8 mouse cellular contexts compared by ENCODE assay signal in the genomic region with DNA sequence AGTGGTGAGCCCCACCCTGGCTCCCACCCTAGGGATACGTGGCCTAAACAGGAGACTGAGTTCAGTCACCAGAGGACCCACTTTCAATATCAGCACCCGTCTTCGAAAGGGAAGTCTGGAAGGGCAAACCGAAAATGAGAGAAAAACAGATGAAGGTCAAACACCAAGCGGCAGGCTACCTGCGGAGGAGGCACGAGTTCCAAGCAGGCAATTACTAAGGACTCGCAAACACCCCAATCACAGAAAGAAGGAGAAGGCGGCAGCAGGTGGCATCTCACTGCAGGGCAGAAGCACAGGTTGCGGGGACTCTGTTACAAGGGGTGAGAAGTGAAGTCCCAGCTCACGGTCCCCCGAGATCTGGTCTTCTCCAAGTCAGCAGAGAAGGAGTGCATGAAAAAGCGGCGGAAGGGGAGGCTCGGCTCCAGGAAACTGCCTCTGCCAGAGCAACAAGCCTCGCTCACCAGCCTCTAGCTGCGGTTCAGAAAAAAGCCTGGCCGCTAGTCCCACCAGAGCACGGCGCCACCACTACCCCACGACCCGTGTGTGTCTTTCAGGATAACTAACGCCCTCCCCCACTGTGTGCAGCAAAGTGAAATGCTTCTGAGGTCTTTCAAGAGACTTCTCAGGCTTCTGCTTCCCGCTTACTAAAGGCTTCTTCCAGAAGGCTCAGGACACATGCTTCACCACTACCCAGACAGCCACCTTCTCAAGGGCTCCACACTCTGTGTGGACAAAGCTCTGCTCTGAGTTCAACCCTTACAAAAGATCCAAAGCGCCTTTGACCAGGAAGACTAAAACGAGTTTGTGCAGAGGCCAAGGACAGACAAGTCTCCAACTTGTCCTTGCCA. TPM values are rescaled to one million over a fixed set of nuclear protein-coding genes. Genes with fewer than 3 reads are reported as not detected.
DNase-seq lines count a peak whose midpoint lies in the region; ATAC-seq and TF ChIP-seq lines count a peak whose summit lies in the region.

No protein-coding gene starts in this region.

- TF ChIP-seq POLR2A in heart, adult 2 months (IDR thresholded peaks at IDR 0.05; ENCODE audit: insufficient read depth, low read depth, low read length): no peak
- no peak for TF ChIP-seq POLR2A in limb, embryonic 14.5 days (IDR thresholded peaks at IDR 0.05; ENCODE audit: borderline replicate concordance, extremely low read depth, insufficient read depth, insufficient read length)

- no peaks in the 10 kb centered on the region for H3K9me3 ChIP-seq in heart, embryonic 13.5 days
- H3K9me3 ChIP-seq in limb, embryonic 14.5 days (ENCODE audit: control insufficient read depth, low read length): no peaks in the 10 kb centered on the region
- H3K9me3 ChIP-seq in neural tube, embryonic 11.5 days (ENCODE audit: control insufficient read depth, low read length): no peaks in the 10 kb centered on the region

- H3K9ac ChIP-seq in heart, adult 2 months (ENCODE audit: low read depth, low read length): no peak overlapping the region
- peak overlapping the region; percentile 76 for H3K9ac ChIP-seq in heart, embryonic 13.5 days
- peak overlapping the region; percentile 58 for H3K9ac ChIP-seq in limb, embryonic 14.5 days (ENCODE audit: low read depth, low read length, severe bottlenecking)
- H3K9ac ChIP-seq in neural tube, embryonic 11.5 days (ENCODE audit: low read length): peak overlapping the region; percentile 35; the same call in 1 of the 2 replicates

- ATAC-seq in heart, embryonic 13.5 days (ENCODE audit: extremely low read depth, insufficient number of reproducible peaks, low FRiP score, low TSS enrichment): no peak
- ATAC-seq in limb, embryonic 14.5 days (ENCODE audit: low FRiP score, low read depth): no peak
- no peak; the same call in 1 of the 2 replicates for ATAC-seq in neural tube, embryonic 11.5 days (ENCODE audit: insufficient read depth, low FRiP score, low TSS enrichment)

- peak overlapping the region; percentile 95 for H3K4me2 ChIP-seq in heart, embryonic 13.5 days
- peak overlapping the region; percentile 93 for H3K4me2 ChIP-seq in limb, embryonic 14.5 days (replicated peaks; ENCODE audit: low read depth, low read length, severe bottlenecking)
- H3K4me2 ChIP-seq in neural tube, embryonic 11.5 days (ENCODE audit: low read depth): peak overlapping the region; percentile 73

- H3K27ac ChIP-seq in heart, adult 2 months: no peak overlapping the region
- no peak overlapping the region for H3K27ac ChIP-seq in heart, embryonic 13.5 days (replicated peaks)
- no peak overlapping the region for H3K27ac ChIP-seq in limb, embryonic 14.5 days (replicated peaks; ENCODE audit: low read depth, low read length)
- no peak overlapping the region for H3K27ac ChIP-seq in neural tube, embryonic 11.5 days (ENCODE audit: low read depth, low read length)

- no peak for TF ChIP-seq EP300 in heart, adult 2 months (IDR thresholded peaks at IDR 0.05; ENCODE audit: insufficient read depth, low read depth, low read length)

- peak overlapping the region; percentile 47 for H3K4me3 ChIP-seq in heart, adult 2 months
- H3K4me3 ChIP-seq in heart, embryonic 13.5 days: peak overlapping the region; percentile 60
- peak overlapping the region; percentile 48 for H3K4me3 ChIP-seq in limb, embryonic 14.5 days (replicated peaks; ENCODE audit: low read length)
- H3K4me3 ChIP-seq in neural tube, embryonic 11.5 days (ENCODE audit: low read depth, low read length): peak overlapping the region; percentile 43

- WGBS in heart, adult 2 months: 14% methylated on average over 26 of the region's 26 CpGs
- WGBS in heart, embryonic 13.5 days: 9% methylated on average over 26 of the region's 26 CpGs
- WGBS in limb, embryonic 14.5 days: 8% methylated on average over 24 of the region's 26 CpGs
- 8% methylated on average over 26 of the region's 26 CpGs for WGBS in neural tube, embryonic 11.5 days

- peaks cover 8% of the 10 kb centered on the region for H3K27me3 ChIP-seq in heart, adult 2 months (ENCODE audit: control insufficient read depth, insufficient read depth, low read length)
- peaks cover 90% of the 10 kb centered on the region for H3K27me3 ChIP-seq in heart, embryonic 13.5 days (replicated peaks)
- H3K27me3 ChIP-seq in limb, embryonic 14.5 days (ENCODE audit: control insufficient read depth, insufficient read depth, low read length): peaks cover 46% of the 10 kb centered on the region
- H3K27me3 ChIP-seq in neural tube, embryonic 11.5 days (ENCODE audit: control insufficient read depth, insufficient read depth, low read length): peaks cover 33% of the 10 kb centered on the region

- TF ChIP-seq CTCF in heart, adult 2 months (IDR thresholded peaks at IDR 0.05): no peak

- no peaks in the 10 kb centered on the region for H3K36me3 ChIP-seq in heart, adult 2 months (ENCODE audit: control insufficient read depth, insufficient read depth, low read length)
- H3K36me3 ChIP-seq in heart, embryonic 13.5 days: no peaks in the 10 kb centered on the region
- H3K36me3 ChIP-seq in limb, embryonic 14.5 days (ENCODE audit: control insufficient read depth, insufficient read depth, low read length): no peaks in the 10 kb centered on the region
- H3K36me3 ChIP-seq in neural tube, embryonic 11.5 days (ENCODE audit: control insufficient read depth, insufficient read depth, low read length): no peaks in the 10 kb centered on the region

- peaks cover 2% of the 10 kb centered on the region for H3K4me1 ChIP-seq in heart, adult 2 months (ENCODE audit: control insufficient read depth, insufficient read depth, low read length)
- peaks cover 20% of the 10 kb centered on the region for H3K4me1 ChIP-seq in heart, embryonic 13.5 days
- peaks cover 13% of the 10 kb centered on the region for H3K4me1 ChIP-seq in limb, embryonic 14.5 days (ENCODE audit: control insufficient read depth, insufficient read depth, low read length)
- H3K4me1 ChIP-seq in neural tube, embryonic 11.5 days (ENCODE audit: control insufficient read depth, insufficient read depth, low read length): peaks cover 7% of the 10 kb centered on the region; the same call in 1 of the 2 replicates

- H3K79me2 ChIP-seq in heart, adult 2 months (replicated peaks; ENCODE audit: control insufficient read depth, insufficient read depth, low read length): no peaks in the 10 kb centered on the region

- DNase-seq in heart, adult 2 months: no peak
- no peak for DNase-seq in heart, postnatal 25 days (ENCODE audit: low spot score)
- DNase-seq in R1 (ENCODE audit: low read depth, low spot score): peak; percentile 42
- no peak for DNase-seq in limb, embryonic 14.5 days (ENCODE audit: low spot score)
- DNase-seq in neural tube, embryonic 11.5 days (ENCODE audit: low spot score): peak; percentile 44
- DNase-seq in adipocyte (ENCODE audit: low spot score): no peak
- DNase-seq in gastrocnemius, postnatal 36 days: no peak

- intact Hi-C loops in heart, adult 2 months (cut with DNase I): no loop called here
- intact Hi-C loops in heart, postnatal 25 days (cut with DNase I): no loop called here
- intact Hi-C loops in gastrocnemius, postnatal 36 days (cut with DNase I): no loop called here

RNA-seq across cellular contexts. Expression of a gene that starts 1.1 kb away (rescaled TPM):
- under 1 TPM; 0.25 to 0.55 TPM for total RNA-seq in heart, adult 2 months (2021)
- polyA plus RNA-seq in heart, adult 2 months (2012; rRNA removed): 0.18 and 1.2 TPM in 2 replicates
- total RNA-seq in heart, postnatal 25 days (2021): under 1 TPM; 0.18 to 0.22 TPM
- 2.5 and 2.9 TPM in 2 replicates for polyA plus RNA-seq in heart, embryonic 13.5 days (2015; fragmentation: Nextera tagmentation; extraction: Ambion mirVana)
- polyA plus RNA-seq in limb, embryonic 14.5 days (2012; rRNA removed): 7.8 and 8.4 TPM in 2 replicates
- polyA plus RNA-seq in limb, embryonic 14.5 days (2014; fragmentation: Nextera tagmentation; extraction: Ambion mirVana): 11.4 and 12.3 TPM in 2 replicates
- polyA plus RNA-seq in neural tube, embryonic 11.5 days (2014; fragmentation: Nextera tagmentation; extraction: Ambion mirVana): 2.0 and 3.1 TPM in 2 replicates
- not detected for total RNA-seq in gastrocnemius, postnatal 36 days (2021)

Comparison
In these comparisons a context has a peak if more than half of its experiments do, and no peak if none do; other contexts are left out.
1. DNase-seq: peak in R1 (single experiment) and neural tube, embryonic 11.5 days (single experiment); none in heart, adult 2 months (0 of 2), heart, postnatal 25 days (single experiment), limb, embryonic 14.5 days (single experiment), adipocyte (single experiment) and gastrocnemius, postnatal 36 days (0 of 2).
2. Peak in every context shown above with its lines, with median percentiles within 50 percentile points of each other: H3K4me3 ChIP-seq and H3K4me2 ChIP-seq.